Mouse (Mus musculus): ENCODE results near the gene Insr. TPM values are rescaled to one million over a fixed set of nuclear protein-coding genes. Genes with fewer than 3 reads are reported as not detected.
A peak's percentile ranks its signal among the peaks of the same experiment; 100 is the strongest.

The Insr gene
- polyA plus RNA-seq, 1 experiment from 2014 or later, result 20.9 TPM

GRCm38 (mm10) chr8:3220502-3220901 is 58.9 kb downstream of the Insr start:
- WGBS, result 1% methylated on average over 9 of the region's 9 CpGs
- TF ChIP-seq CTCF (IDR thresholded peaks at IDR 0.05; ENCODE audit: low read depth) (no peak), EP300 (optimal IDR thresholded peaks at IDR 0.05) (no peak)
- Histone ChIP-seq H3K27ac (replicated peaks) (peak overlapping the region; percentile 90), H3K27me3 (ENCODE audit: control insufficient read depth, insufficient read depth, low read length) (no peaks in the 10 kb centered on the region), H3K4me3 (ENCODE audit: low read depth, low read length) (peak overlapping the region; percentile 57), H3K9ac (ENCODE audit: low read length) (peak overlapping the region; percentile 14; the same call in 1 of the 2 replicates), H3K4me1 (replicated peaks; ENCODE audit: control insufficient read depth, insufficient read depth) (no peaks in the 10 kb centered on the region; the same call in 1 of the 2 replicates), H3K36me3 (ENCODE audit: control insufficient read depth, insufficient read depth, low read length) (no peaks in the 10 kb centered on the region), H3K9me3 (ENCODE audit: control insufficient read depth, low read length) (no peaks in the 10 kb centered on the region), H3K4me2 (replicated peaks; ENCODE audit: low read depth) (peak overlapping the region; percentile 83)
- peak; percentile 1; the same call in 1 of the 2 replicates for ATAC-seq (ENCODE audit: low FRiP score, low TSS enrichment)
- no peak for DNase-seq (ENCODE audit: low spot score)

- DNase-seq (ENCODE audit: low spot score), result no peak
Measured at GRCm38 (mm10) chr8:3219921-3220411, 59.5 kb downstream of the Insr start.

GRCm38 (mm10) chr8:3219266-3219665 is 60.2 kb downstream of the Insr start:
- no peaks in the 10 kb centered on the region for H3K4me1 ChIP-seq (replicated peaks; ENCODE audit: control insufficient read depth, insufficient read depth)
- H3K27me3 ChIP-seq (ENCODE audit: control insufficient read depth, insufficient read depth, low read length), result no peaks in the 10 kb centered on the region
- no peaks in the 10 kb centered on the region for H3K36me3 ChIP-seq (ENCODE audit: control insufficient read depth, insufficient read depth, low read length)
- no peak for TF ChIP-seq EP300 (optimal IDR thresholded peaks at IDR 0.05)
- no peak for TF ChIP-seq CTCF (IDR thresholded peaks at IDR 0.05; ENCODE audit: low read depth)
- no peak for ATAC-seq (ENCODE audit: low FRiP score, low TSS enrichment)
- no peak for DNase-seq (ENCODE audit: low spot score)
- no peak overlapping the region for H3K4me3 ChIP-seq (ENCODE audit: low read depth, low read length)
- no peak overlapping the region for H3K4me2 ChIP-seq (replicated peaks; ENCODE audit: low read depth)
- H3K9me3 ChIP-seq (ENCODE audit: control insufficient read depth, low read length), result no peaks in the 10 kb centered on the region
- WGBS, result 57% methylated on average over 3 of the region's 3 CpGs
- no peak overlapping the region for H3K27ac ChIP-seq (replicated peaks)
- no peak overlapping the region for H3K9ac ChIP-seq (ENCODE audit: low read length)

More at GRCm38 (mm10) chr8:3219921-3220411, 59.5 kb downstream of the Insr start:
- peak overlapping the region; percentile 83; the same call in 1 of the 2 replicates for H3K4me2 ChIP-seq (replicated peaks; ENCODE audit: low read depth)
- H3K9ac ChIP-seq (ENCODE audit: low read length), result no peak overlapping the region
- no peaks in the 10 kb centered on the region for H3K9me3 ChIP-seq (ENCODE audit: control insufficient read depth, low read length)
- WGBS, result 71% methylated on average over 12 of the region's 12 CpGs
- ATAC-seq (ENCODE audit: low FRiP score, low TSS enrichment), result no peak
- no peak for TF ChIP-seq EP300 (optimal IDR thresholded peaks at IDR 0.05)
- TF ChIP-seq CTCF (IDR thresholded peaks at IDR 0.05; ENCODE audit: low read depth), result no peak
- H3K27me3 ChIP-seq (ENCODE audit: control insufficient read depth, insufficient read depth, low read length), result no peaks in the 10 kb centered on the region
- H3K36me3 ChIP-seq (ENCODE audit: control insufficient read depth, insufficient read depth, low read length), result no peaks in the 10 kb centered on the region
- H3K4me1 ChIP-seq (replicated peaks; ENCODE audit: control insufficient read depth, insufficient read depth), result no peaks in the 10 kb centered on the region
- H3K27ac ChIP-seq (replicated peaks), result peak overlapping the region; percentile 90
- H3K4me3 ChIP-seq (ENCODE audit: low read depth, low read length), result no peak overlapping the region

GRCm38 (mm10) chr8:3216541-3217092 is 62.8 kb downstream of the Insr start:
- H3K9ac ChIP-seq (ENCODE audit: low read length), result no peak overlapping the region
- no peaks in the 10 kb centered on the region for H3K27me3 ChIP-seq (ENCODE audit: control insufficient read depth, insufficient read depth, low read length)
- DNase-seq (ENCODE audit: low spot score) (no peak), ATAC-seq (ENCODE audit: low FRiP score, low TSS enrichment) (no peak)
- no peak overlapping the region for H3K27ac ChIP-seq (replicated peaks)
- no peaks in the 10 kb centered on the region for H3K4me1 ChIP-seq (replicated peaks; ENCODE audit: control insufficient read depth, insufficient read depth)
- no peak overlapping the region for H3K4me3 ChIP-seq (ENCODE audit: low read depth, low read length)
- no peaks in the 10 kb centered on the region for H3K9me3 ChIP-seq (ENCODE audit: control insufficient read depth, low read length)
- no peak overlapping the region for H3K4me2 ChIP-seq (replicated peaks; ENCODE audit: low read depth)
- 76% methylated on average over 4 of the region's 4 CpGs for WGBS
- no peak for TF ChIP-seq CTCF (IDR thresholded peaks at IDR 0.05; ENCODE audit: low read depth)
- no peak for TF ChIP-seq EP300 (optimal IDR thresholded peaks at IDR 0.05)
- H3K36me3 ChIP-seq (ENCODE audit: control insufficient read depth, insufficient read depth, low read length), result no peaks in the 10 kb centered on the region

- H3K4me3 ChIP-seq (ENCODE audit: low read depth, low read length), result no peak overlapping the region
- no peak for TF ChIP-seq CTCF (IDR thresholded peaks at IDR 0.05; ENCODE audit: low read depth)
- no peak for TF ChIP-seq EP300 (optimal IDR thresholded peaks at IDR 0.05)
- DNase-seq (ENCODE audit: low spot score) (no peak), ATAC-seq (ENCODE audit: low FRiP score, low TSS enrichment) (peak; percentile 33; the same call in 1 of the 2 replicates)
- H3K9me3 ChIP-seq (ENCODE audit: control insufficient read depth, low read length), result no peaks in the 10 kb centered on the region
- no peak overlapping the region for H3K9ac ChIP-seq (ENCODE audit: low read length)
- no peaks in the 10 kb centered on the region for H3K27me3 ChIP-seq (ENCODE audit: control insufficient read depth, insufficient read depth, low read length)
- no peak overlapping the region for H3K4me2 ChIP-seq (replicated peaks; ENCODE audit: low read depth)
- H3K4me1 ChIP-seq (replicated peaks; ENCODE audit: control insufficient read depth, insufficient read depth), result no peaks in the 10 kb centered on the region
- peak overlapping the region; percentile 30; the same call in 1 of the 2 replicates for H3K27ac ChIP-seq (replicated peaks)
- no peaks in the 10 kb centered on the region for H3K36me3 ChIP-seq (ENCODE audit: control insufficient read depth, insufficient read depth, low read length)
Measured at GRCm38 (mm10) chr8:3215561-3215960, 63.9 kb downstream of the Insr start.

- H3K9ac ChIP-seq (ENCODE audit: low read length), result no peak overlapping the region
- no peak overlapping the region for H3K27ac ChIP-seq (replicated peaks)
- H3K9me3 ChIP-seq (ENCODE audit: control insufficient read depth, low read length), result no peaks in the 10 kb centered on the region
- H3K36me3 ChIP-seq (ENCODE audit: control insufficient read depth, insufficient read depth, low read length), result no peaks in the 10 kb centered on the region
- no peak overlapping the region for H3K4me2 ChIP-seq (replicated peaks; ENCODE audit: low read depth)
- no peak for DNase-seq (ENCODE audit: low spot score)
- WGBS, result 79% methylated on average over 1 of the region's 1 CpGs
- no peak overlapping the region for H3K4me3 ChIP-seq (ENCODE audit: low read depth, low read length)
- 0 out of 2 replicates have a peak, but pooled peaks have one; percentile 48 for ATAC-seq (ENCODE audit: low FRiP score, low TSS enrichment)
- no peak for TF ChIP-seq EP300 (optimal IDR thresholded peaks at IDR 0.05)
- no peak for TF ChIP-seq CTCF (IDR thresholded peaks at IDR 0.05; ENCODE audit: low read depth)
- H3K27me3 ChIP-seq (ENCODE audit: control insufficient read depth, insufficient read depth, low read length), result no peaks in the 10 kb centered on the region
- H3K4me1 ChIP-seq (replicated peaks; ENCODE audit: control insufficient read depth, insufficient read depth), result no peaks in the 10 kb centered on the region
Measured at GRCm38 (mm10) chr8:3214601-3215000, 64.8 kb downstream of the Insr start.
